Mouse (Mus musculus) lung, postnatal 0 days (tissue): ENCODE measurements around the gene 4930426L09Rik.

Experiments used
- CTCF ChIP-seq: IDR thresholded peaks from 2 replicates; pipeline ENCODE4 v1.5.1; 2016; ENCODE audit warnings: antibody characterized with exemption, mild to moderate bottlenecking
- EP300 ChIP-seq: IDR thresholded peaks from 2 replicates; pipeline ENCODE4 v1.6.1; 2016; ENCODE audit warnings: antibody characterized with exemption, mild to moderate bottlenecking, control low read depth

- no peak for TF ChIP-seq CTCF
- no peak for TF ChIP-seq EP300
Measured at GRCm38 (mm10) chr2:19016839-19017238, 18.7 kb downstream of the 4930426L09Rik start.
